8 mouse cellular contexts compared by ENCODE assay signal in genomic region chr15:85231443-85232255, GRCm38 (mm10). TPM values are rescaled to one million over a fixed set of nuclear protein-coding genes. Genes with fewer than 3 reads are reported as not detected.
DNase-seq lines count a peak whose midpoint lies in the region; ATAC-seq and TF ChIP-seq lines count a peak whose summit lies in the region.

No protein-coding gene starts in this region.

- peak; percentile 98 for DNase-seq in heart, adult 11 months
- no peak for DNase-seq in heart, embryonic 10.5 days (ENCODE audit: low spot score)
- DNase-seq in ES-CJ7 (ENCODE audit: low read depth, low spot score) = peak; percentile 67
- peak; percentile 82 for DNase-seq in embryo, embryonic 10.5 days (ENCODE audit: low spot score)
- DNase-seq in heart, postnatal 0 days (ENCODE audit: low spot score) = no peak
- peak; percentile 30 to 74 for DNase-seq in layer of hippocampus, postnatal 25 days (ENCODE audit: extremely low spot score in 1 of 2, low spot score in 1 of 2)
- peak; percentile 68 for DNase-seq in thymus, postnatal 0 days (ENCODE audit: low spot score)

- H3K4me1 ChIP-seq in heart, embryonic 10.5 days = peaks cover 31% of the 10 kb centered on the region
- peaks cover 10% of the 10 kb centered on the region; the same call in 1 of the 2 replicates for H3K4me1 ChIP-seq in heart, postnatal 0 days (ENCODE audit: control insufficient read depth, insufficient read depth)

- H3K79me2 ChIP-seq in myocyte (ENCODE audit: control insufficient read depth, insufficient read depth) = no peaks in the 10 kb centered on the region

- no peak for TF ChIP-seq EP300 in heart, postnatal 0 days (IDR thresholded peaks at IDR 0.05; ENCODE audit: low read depth)

- H3K27ac ChIP-seq in heart, embryonic 10.5 days = no peak overlapping the region
- 0 out of 2 replicates have a peak overlapping the region, but pooled peaks have one; percentile 36 for H3K27ac ChIP-seq in heart, postnatal 0 days (ENCODE audit: low read depth)

- H3ac ChIP-seq in myocyte (ENCODE audit: control insufficient read depth, insufficient read length) = no peak overlapping the region

- no peak for TF ChIP-seq POLR2A in myocyte (IDR thresholded peaks at IDR 0.05; ENCODE audit: insufficient read length, low read depth)

- peaks cover 88% of the 10 kb centered on the region for H3K36me3 ChIP-seq in heart, embryonic 10.5 days
- 0 out of 2 replicates have a peak, but pooled peaks cover 3% of the 10 kb centered on the region for H3K36me3 ChIP-seq in heart, postnatal 0 days (replicated peaks; ENCODE audit: control insufficient read depth, insufficient read depth, low read length)
- H3K36me3 ChIP-seq in myocyte (ENCODE audit: control insufficient read depth, insufficient read depth) = no peaks in the 10 kb centered on the region

- no peaks in the 10 kb centered on the region for H3K27me3 ChIP-seq in heart, embryonic 10.5 days (ENCODE audit: insufficient read depth, poor library complexity, severe bottlenecking)
- no peaks in the 10 kb centered on the region for H3K27me3 ChIP-seq in heart, postnatal 0 days (ENCODE audit: control insufficient read depth, insufficient read depth, low read length)
- H3K27me3 ChIP-seq in myocyte (ENCODE audit: control insufficient read depth, insufficient read depth, insufficient read length) = no peaks in the 10 kb centered on the region

- WGBS in heart, embryonic 10.5 days = 82% methylated on average over 13 of the region's 13 CpGs
- 57% methylated on average over 13 of the region's 13 CpGs for WGBS in heart, postnatal 0 days

- H3K9ac ChIP-seq in heart, postnatal 0 days (replicated peaks; ENCODE audit: low read depth, low read length) = no peak overlapping the region

- no peaks in the 10 kb centered on the region for H3K9me3 ChIP-seq in heart, embryonic 10.5 days
- H3K9me3 ChIP-seq in heart, postnatal 0 days (replicated peaks; ENCODE audit: control insufficient read depth, low read length) = no peaks in the 10 kb centered on the region

- no peak overlapping the region for H3K4me2 ChIP-seq in heart, postnatal 0 days (ENCODE audit: low read depth, low read length)
- no peak overlapping the region for H3K4me2 ChIP-seq in myocyte (ENCODE audit: low read depth)

- no peak overlapping the region for H3K4me3 ChIP-seq in heart, embryonic 10.5 days
- no peak overlapping the region for H3K4me3 ChIP-seq in heart, postnatal 0 days (ENCODE audit: low read depth, low read length)
- H3K4me3 ChIP-seq in myocyte = no peak overlapping the region

- TF ChIP-seq CTCF in heart, postnatal 0 days (IDR thresholded peaks at IDR 0.05; ENCODE audit: low read depth) = peak; percentile 89

- peak; percentile 45; the same call in 1 of the 2 replicates for ATAC-seq in heart, postnatal 0 days (ENCODE audit: insufficient read depth, low read depth)

TF ChIP-seq in myocyte, 11 proteins besides CTCF, POLR2A, EP300 and RAD21:
- TF ChIP-seq E2F4 (IDR thresholded peaks at IDR 0.05; ENCODE audit: insufficient read depth) (no peak), CEBPB (IDR thresholded peaks at IDR 0.05; ENCODE audit: insufficient read depth, poor library complexity, severe bottlenecking) (0 out of 2 replicates have a peak, but pooled peaks have one; percentile 43)

RNA-seq across cellular contexts. Expression of gene Fbln1, which starts 25.9 kb away (rescaled TPM):
- 146 and 177 TPM in 2 replicates for polyA plus RNA-seq in heart, embryonic 10.5 days (2016; fragmentation: Nextera tagmentation; extraction: Ambion mirVana)
- 81.1 and 85.9 TPM in 2 replicates for total RNA-seq in heart, postnatal 0 days (2014; rRNA removed; ENCODE audit: low replicate concordance)
- polyA plus RNA-seq in heart, postnatal 0 days (2015; fragmentation: Nextera tagmentation; extraction: Ambion mirVana) = 52.9 and 62.6 TPM in 2 replicates
- 10 to 100 TPM; 11.3 to 13.5 TPM for total RNA-seq in layer of hippocampus, postnatal 25 days (2021)
- polyA plus RNA-seq in myocyte (2012; fragmentation: generic; extraction: Trizol) = 13.4 TPM
- polyA plus RNA-seq in thymus, postnatal 0 days (2015; fragmentation: Nextera tagmentation; extraction: Ambion mirVana) = 24.3 and 28.5 TPM in 2 replicates

Comparison
In these comparisons a context has a peak if more than half of its experiments do, and no peak if none do; other contexts are left out.
1. DNase-seq: peak in heart, adult 11 months (single experiment), ES-CJ7 (single experiment), embryo, embryonic 10.5 days (single experiment), layer of hippocampus, postnatal 25 days (2 of 2) and thymus, postnatal 0 days (single experiment); none in heart, embryonic 10.5 days (single experiment) and heart, postnatal 0 days (single experiment).